ENCODE assay signal across 22 mouse cellular contexts in genomic region chr1:74752150-74752549, GRCm38 (mm10). TPM values are rescaled to one million over a fixed set of nuclear protein-coding genes. Genes with fewer than 3 reads are reported as not detected.
DNase-seq lines count a peak whose midpoint lies in the region; ATAC-seq and TF ChIP-seq lines count a peak whose summit lies in the region.
"Had no signal": no experiment of that assay in that cellular context is flagged by ENCODE, and none has a peak within 500 bp of the region (broad histone marks: within the 10 kb centered on the region; RNA-seq: fewer than 3 reads in every experiment).

No protein-coding gene starts in this region.

- no peak for TF ChIP-seq CTCF in gastrocnemius, adult 2 months (IDR thresholded peaks at IDR 0.05)

- no peak for DNase-seq in gastrocnemius, adult 2 months
- DNase-seq in gastrocnemius, postnatal 36 days = no peak
- DNase-seq in heart, adult 11 months = peak; percentile 92
- no peak for DNase-seq in heart, postnatal 36 days
- DNase-seq: adrenal gland, adult 2 months; adrenal gland, adult 8-10 months; adrenal gland, postnatal 10 days; adrenal gland, postnatal 14 days; adrenal gland, postnatal 25 days; adrenal gland, postnatal 36 days; B cell, adult 2 months; cerebellum, adult 11 months; cerebellum, adult 11-12 months; cerebellum, adult 18-20 months had no signal

- no peaks in the 10 kb centered on the region for H3K27me3 ChIP-seq in myocyte (ENCODE audit: control insufficient read depth, insufficient read depth, insufficient read length)
- H3K27me3 ChIP-seq: Patski had no signal

- intact Hi-C loops in gastrocnemius, adult 2 months (cut with DNase I) = loop anchor here (5.0 to 10.0 kb wide), 3 partner anchors 87 to 215 kb away; partner anchors contain the start of genes Bcs1l, Ttll4 and Zfp142
- intact Hi-C loops in gastrocnemius, postnatal 36 days (cut with DNase I) = no loop called here
- intact Hi-C loops in heart, postnatal 36 days (cut with DNase I) = no loop called here

- H3K36me3 ChIP-seq in myocyte (ENCODE audit: control insufficient read depth, insufficient read depth) = no peaks in the 10 kb centered on the region
- H3K36me3 ChIP-seq: G1E had no signal

- no peak for TF ChIP-seq POLR2A in myocyte (IDR thresholded peaks at IDR 0.05; ENCODE audit: insufficient read length, low read depth)

- H3K4me2 ChIP-seq in myocyte (ENCODE audit: low read depth) = no peak overlapping the region

- no peak overlapping the region for H3K4me3 ChIP-seq in gastrocnemius, adult 2 months
- H3K4me3 ChIP-seq in myocyte = no peak overlapping the region

- no peak for ATAC-seq in erythroid progenitor cell, adult 5-6 weeks (replicated peaks; ENCODE audit: low FRiP score, poor library complexity, severe bottlenecking)
- ATAC-seq: activated CD4-positive, CD25-positive, alpha-beta regulatory T cell, adult 4 months; CD4-positive, CD25-positive, alpha-beta regulatory T cell, adult 4 months; Patski had no signal

- no peaks in the 10 kb centered on the region for H3K79me2 ChIP-seq in myocyte (ENCODE audit: control insufficient read depth, insufficient read depth)

- H3ac ChIP-seq in myocyte (ENCODE audit: control insufficient read depth, insufficient read length) = no peak overlapping the region

- H3K27ac ChIP-seq in gastrocnemius, adult 2 months = peak overlapping the region; percentile 87

TF ChIP-seq in myocyte, 11 proteins besides CTCF, POLR2A, EP300 and RAD21:
- no peak for TF ChIP-seq TCF3 (IDR thresholded peaks at IDR 0.05; ENCODE audit: insufficient read length, low read depth)
- no peak for TF ChIP-seq POLR2AphosphoS2 (IDR thresholded peaks at IDR 0.05; ENCODE audit: insufficient read length, low read depth)
- TF ChIP-seq MYOD1 (IDR thresholded peaks at IDR 0.05; ENCODE audit: control insufficient read depth in 1 of 3, insufficient read length in 2 of 3, low read depth in 2 of 3) = peak in 1 of 3 experiments; percentile 18
- peak in 2 of 3 experiments; percentile 5 to 58 for TF ChIP-seq MYOG (IDR thresholded peaks at IDR 0.05; ENCODE audit: control insufficient read depth in 1 of 3, insufficient read depth in 1 of 3, insufficient read length in 2 of 3, low read depth in 2 of 3)
- TF ChIP-seq CEBPB (IDR thresholded peaks at IDR 0.05; ENCODE audit: insufficient read depth, poor library complexity, severe bottlenecking) = no peak

RNA-seq across cellular contexts. Expression of gene Prkag3, which starts 3.1 kb away (rescaled TPM):
- 100 to 1,000 TPM in 1 of 2 experiments, 10 to 100 TPM in 1; 61.6 to 111 TPM for total RNA-seq in gastrocnemius, adult 2 months (2021)
- 10 to 100 TPM; 63.9 to 90.3 TPM for total RNA-seq in gastrocnemius, postnatal 36 days (2021)
- total RNA-seq in heart, postnatal 36 days (2021) = 1 to 10 TPM; 1.1 to 1.4 TPM
- 24.6 TPM for polyA plus RNA-seq in myocyte (2012; fragmentation: generic; extraction: Trizol)
- not detected in 2 replicates for total RNA-seq in erythroid progenitor cell, adult 5-6 weeks (2015; ENCODE audit: low replicate concordance)
- total RNA-seq in erythroid progenitor cell, adult 5-6 weeks (2017; ENCODE audit: low replicate concordance) = not detected in 2 replicates
- total RNA-seq: adrenal gland, postnatal 25 days; G1E; MEL had no signal
- polyA plus RNA-seq: activated CD4-positive, CD25-positive, alpha-beta regulatory T cell, adult 4 months; CD4-positive, CD25-positive, alpha-beta regulatory T cell, adult 4 months; G1E; Patski had no signal

RNA-seq across cellular contexts. Expression of gene Wnt6, which starts 19.5 kb away (rescaled TPM):
- under 1 TPM; 0.39 to 0.77 TPM for total RNA-seq in gastrocnemius, adult 2 months (2021)
- under 1 TPM; 0.20 to 0.32 TPM for total RNA-seq in gastrocnemius, postnatal 36 days (2021)
- total RNA-seq in heart, postnatal 36 days (2021) = under 1 TPM; 0.14 to 0.33 TPM
- polyA plus RNA-seq in myocyte (2012; fragmentation: generic; extraction: Trizol) = 3.1 TPM
- total RNA-seq in erythroid progenitor cell, adult 5-6 weeks (2015; ENCODE audit: low replicate concordance) = not detected in 2 replicates
- total RNA-seq in erythroid progenitor cell, adult 5-6 weeks (2017; ENCODE audit: low replicate concordance) = not detected in 2 replicates
- total RNA-seq: G1E, MEL had no signal
- polyA plus RNA-seq: activated CD4-positive, CD25-positive, alpha-beta regulatory T cell, adult 4 months; CD4-positive, CD25-positive, alpha-beta regulatory T cell, adult 4 months; G1E; Patski had no signal

RNA-seq across cellular contexts. Expression of gene Cyp27a1, which starts 38.8 kb away (rescaled TPM):
- total RNA-seq in gastrocnemius, adult 2 months (2021) = 10 to 100 TPM; 37.7 to 75.4 TPM
- 10 to 100 TPM; 41.0 to 44.1 TPM for total RNA-seq in gastrocnemius, postnatal 36 days (2021)
- total RNA-seq in heart, postnatal 36 days (2021) = 10 to 100 TPM; 13.5 to 18.4 TPM
- 0.42 TPM for polyA plus RNA-seq in myocyte (2012; fragmentation: generic; extraction: Trizol)
- 5.4 and 15.5 TPM in 2 replicates for total RNA-seq in erythroid progenitor cell, adult 5-6 weeks (2015; ENCODE audit: low replicate concordance)
- 0.98 and 3.6 TPM in 2 replicates for total RNA-seq in erythroid progenitor cell, adult 5-6 weeks (2017; ENCODE audit: low replicate concordance)
- total RNA-seq: CH12.LX, MEL had no signal
- polyA plus RNA-seq: CD4-positive, CD25-positive, alpha-beta regulatory T cell, adult 4 months; G1E; Patski had no signal

RNA-seq across cellular contexts. Expression of gene Wnt10a, which starts 39.2 kb away (rescaled TPM):
- under 1 TPM in 1 of 2 experiments, not detected in 1; 0.39 TPM for total RNA-seq in gastrocnemius, adult 2 months (2021)
- total RNA-seq in gastrocnemius, postnatal 36 days (2021) = not detected
- not detected for total RNA-seq in heart, postnatal 36 days (2021)
- 44.0 TPM for polyA plus RNA-seq in myocyte (2012; fragmentation: generic; extraction: Trizol)
- not detected in 2 replicates for total RNA-seq in erythroid progenitor cell, adult 5-6 weeks (2015; ENCODE audit: low replicate concordance)
- not detected in 2 replicates for total RNA-seq in erythroid progenitor cell, adult 5-6 weeks (2017; ENCODE audit: low replicate concordance)
- total RNA-seq: MEL had no signal
- polyA plus RNA-seq: G1E, Patski had no signal

Comparison
In these comparisons a context has a peak if more than half of its experiments do, and no peak if none do; other contexts are left out.
1. RNA of gene Prkag3, which starts 3.1 kb away (total RNA-seq): 61.6 to 111 TPM in gastrocnemius, adult 2 months and 63.9 to 90.3 TPM in gastrocnemius, postnatal 36 days; 1.1 to 1.4 TPM in heart, postnatal 36 days and not detected in erythroid progenitor cell, adult 5-6 weeks; every median in the first group is over 10 times any median in the second.